Mouse (Mus musculus) Patski (cell line): Measurements from ENCODE around the gene Ins2. TPM values are rescaled to one million over a fixed set of nuclear protein-coding genes. Genes with fewer than 3 reads are reported as not detected.

Source experiments
- ATAC-seq: fragments of 100-300 bp; one replicate; pipeline ENCODE4 v1.8.0; 2021
- CTCF ChIA-PET: fragments of 350-600 bp; sonication (Branson Sonifier 250); formaldehyde crosslinking; loops from one replicate; lab custom pipeline; 2022; ENCODE audit warnings: inconsistent platforms; lab: Charles Lee
- POLR2A ChIA-PET: fragments of 350-600 bp; sonication (Branson Sonifier 250); formaldehyde crosslinking; loops from one replicate; lab custom pipeline; 2022; ENCODE audit warnings: antibody characterized with exemption, inconsistent platforms; lab: Charles Lee
- DNase-seq: peaks from one replicate; pipeline ENCODE4 v3.0.0-alpha.2; 2011; ENCODE audit warnings: low read depth, low spot score
- H3K27me3 ChIP-seq: fragments of 371-371 bp; one replicate; pipeline ENCODE4 v1.5.1; 2021
- CTCF ChIP-seq: fragments of 100-300 bp; IDR thresholded peaks from one replicate; pipeline ENCODE4 v1.5.1; 2021
- in situ Hi-C: fragments of 300-500 bp; cut with MboI; formaldehyde crosslinking; loops from 3 replicates; pipeline ENCODE4 v1.11.1; 2018; ENCODE audit warnings: low pct_unique_long_range_greater_than_20kb, mixed read lengths
- polyA plus RNA-seq: library from polyadenylated mRNA; unstranded; gene quantifications from one replicate; pipeline ENCODE4 v1.2.3, GENCODE M21; 2021

Ins2 gene
- polyA plus RNA-seq, 1 experiment from 2014 or later: not detected

GRCm38 (mm10) chr7:142657821-142658614 lies 85.2 kb downstream of the Ins2 start:
- TF ChIP-seq CTCF: no peak
- peaks cover 52% of the 10 kb centered on the region for H3K27me3 ChIP-seq
- ChIA-PET CTCF (interaction anchor here (0.7 kb wide), 1 partner anchor 812 kb away, joined by 3 read pairs; no protein-coding TSS in a partner anchor), POLR2A (no interaction called here)
- DNase-seq: no peak
- ATAC-seq: no peak
- in situ Hi-C loops: no loop called here

- in situ Hi-C loops: no loop called here
- ChIA-PET CTCF (no interaction called here), POLR2A (no interaction called here)
- peaks cover 48% of the 10 kb centered on the region for H3K27me3 ChIP-seq
- no peak for TF ChIP-seq CTCF
- DNase-seq (no peak), ATAC-seq (no peak)
Observed at GRCm38 (mm10) chr7:142657341-142657791, 85.8 kb downstream of the Ins2 start.

GRCm38 (mm10) chr7:142656055-142656454 lies 87.1 kb downstream of the Ins2 start:
- CTCF ChIA-PET: interaction anchor here (1.0 kb wide), 1 partner anchor 16 kb away, joined by 3 read pairs; no protein-coding TSS in a partner anchor
- TF ChIP-seq CTCF: no peak
- no peak for ATAC-seq
- POLR2A ChIA-PET: no interaction called here
- DNase-seq: no peak
- H3K27me3 ChIP-seq: peaks cover 38% of the 10 kb centered on the region
- in situ Hi-C loops: no loop called here

GRCm38 (mm10) chr7:142655633-142656032 lies 87.5 kb downstream of the Ins2 start:
- CTCF ChIA-PET: interaction anchor here (1.0 kb wide), 1 partner anchor 16 kb away, joined by 3 read pairs; no protein-coding TSS in a partner anchor
- ATAC-seq (no peak), DNase-seq (no peak)
- in situ Hi-C loops: no loop called here
- POLR2A ChIA-PET: no interaction called here
- H3K27me3 ChIP-seq: peaks cover 34% of the 10 kb centered on the region
- TF ChIP-seq CTCF: no peak

DNA sequence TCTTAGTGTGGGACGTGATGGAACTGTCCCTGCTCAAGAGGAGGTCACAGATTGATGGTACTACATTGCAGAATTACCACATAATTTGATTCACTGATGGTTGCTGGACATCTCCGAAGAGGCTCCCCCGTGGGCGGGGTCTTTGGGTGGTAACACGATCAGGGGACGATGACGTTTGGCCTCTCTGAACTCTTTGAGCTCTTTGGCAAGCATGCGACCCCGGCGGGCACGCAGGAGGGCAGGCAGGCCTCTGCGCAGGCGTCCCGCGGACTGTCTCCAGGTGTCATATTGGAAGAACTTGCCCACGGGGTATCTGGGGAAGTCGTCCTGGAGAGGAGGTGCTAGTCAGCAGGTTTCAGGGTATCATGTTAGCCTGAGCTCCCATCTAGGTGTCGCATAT lies 89.5 kb downstream of the Ins2 start:
- H3K27me3 ChIP-seq: peaks cover 27% of the 10 kb centered on the region
- ChIA-PET CTCF (no interaction called here), POLR2A (no interaction called here)
- TF ChIP-seq CTCF: no peak
- DNase-seq (no peak), ATAC-seq (no peak)
- in situ Hi-C loops: no loop called here

DNA sequence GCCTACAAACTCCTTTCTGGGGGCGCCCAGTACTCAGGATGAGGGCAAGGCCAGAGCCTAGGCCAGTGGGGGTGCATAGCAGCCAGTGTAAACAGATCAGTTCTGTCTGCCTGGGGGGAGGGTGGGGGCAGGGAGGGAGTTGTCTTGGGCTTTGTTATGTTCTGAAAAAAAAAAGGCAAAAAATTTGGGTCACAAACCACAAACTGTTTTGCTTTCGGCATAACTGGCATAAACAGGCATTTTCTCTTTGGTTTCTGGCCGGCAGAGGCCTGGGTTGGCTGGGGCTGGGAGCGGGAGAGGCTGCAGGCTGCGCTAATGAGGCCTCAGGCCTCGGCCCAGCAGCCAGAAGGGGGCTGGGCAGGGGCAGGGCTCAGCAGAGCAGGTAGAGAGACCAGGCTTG lies 96.5 kb downstream of the Ins2 start:
- CTCF ChIA-PET: no interaction called here
- POLR2A ChIA-PET: no interaction called here
- peaks cover 3% of the 10 kb centered on the region for H3K27me3 ChIP-seq
- ATAC-seq (no peak), DNase-seq (no peak)
- no peak for TF ChIP-seq CTCF
- in situ Hi-C loops: no loop called here

DNA sequence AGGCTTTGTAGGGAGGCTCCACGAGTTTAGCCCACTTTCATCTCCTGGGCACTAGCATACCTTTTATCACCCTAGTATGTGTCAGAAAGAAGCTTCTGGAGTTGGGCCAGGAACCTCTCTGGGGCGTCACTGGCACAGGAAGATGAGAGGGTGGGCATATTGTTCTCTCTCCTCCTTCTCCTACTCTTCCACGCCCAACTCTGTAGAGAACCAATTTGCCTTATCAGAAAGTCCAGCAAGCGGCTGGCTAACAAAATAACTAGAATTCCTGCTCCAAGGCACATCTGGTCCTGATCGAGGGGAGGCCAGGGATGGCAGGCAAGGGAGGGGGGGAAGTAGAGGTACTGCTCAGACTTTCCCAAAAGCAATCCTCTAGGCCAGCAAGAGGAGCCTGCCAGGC lies 98.1 kb downstream of the Ins2 start:
- POLR2A ChIA-PET: no interaction called here
- ATAC-seq (no peak), DNase-seq (no peak)
- CTCF ChIA-PET: no interaction called here
- TF ChIP-seq CTCF: no peak
- in situ Hi-C loops: no loop called here
- no peaks in the 10 kb centered on the region for H3K27me3 ChIP-seq

GRCm38 (mm10) chr7:142636178-142636577 lies 107.0 kb downstream of the Ins2 start:
- TF ChIP-seq CTCF: no peak
- in situ Hi-C loops: no loop called here
- ChIA-PET CTCF (no interaction called here), POLR2A (no interaction called here)
- DNase-seq: no peak
- ATAC-seq: no peak
- peaks cover 3% of the 10 kb centered on the region for H3K27me3 ChIP-seq

- POLR2A ChIA-PET: no interaction called here
- CTCF ChIA-PET: interaction anchor here (1.2 kb wide), 1 partner anchor 9 kb away, joined by 4 read pairs; no protein-coding TSS in a partner anchor
- in situ Hi-C loops: no loop called here
- ATAC-seq (no peak), DNase-seq (no peak)
- no peak for TF ChIP-seq CTCF
- H3K27me3 ChIP-seq: peaks cover 3% of the 10 kb centered on the region
Observed at GRCm38 (mm10) chr7:142630691-142631090, 112.5 kb downstream of the Ins2 start.

DNA sequence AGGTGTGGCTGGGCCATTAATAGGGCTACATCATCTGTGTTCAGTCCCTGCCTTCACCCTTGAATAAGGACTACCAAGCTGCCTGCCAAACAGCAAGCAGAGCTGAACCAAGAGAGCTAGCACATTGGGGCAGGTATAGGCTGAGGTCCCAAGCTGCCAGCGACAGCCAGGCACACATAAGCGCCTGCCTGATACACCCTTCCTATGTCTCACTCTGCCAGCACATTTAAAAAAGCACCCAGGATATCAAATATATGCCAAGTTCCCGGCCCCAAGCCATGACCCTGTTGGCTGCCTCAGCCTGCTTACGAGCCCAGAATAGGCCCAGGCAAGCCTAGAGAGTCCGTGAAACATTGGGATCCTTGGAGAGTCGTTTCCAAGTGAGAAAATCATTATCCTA lies 113.4 kb downstream of the Ins2 start:
- POLR2A ChIA-PET: no interaction called here
- peaks cover 3% of the 10 kb centered on the region for H3K27me3 ChIP-seq
- no peak for TF ChIP-seq CTCF
- ATAC-seq (no peak), DNase-seq (no peak)
- in situ Hi-C loops: no loop called here
- CTCF ChIA-PET: interaction anchor here (1.2 kb wide), 1 partner anchor 10 kb away, joined by 4 read pairs; no protein-coding TSS in a partner anchor

Other genes with a start within 250 kb of the Ins2 start
- 0.22 TPM for gene Tnnt3, start 244.5 kb downstream of the Ins2 start, polyA plus RNA-seq
- 6.9 TPM for gene Mrpl23, start 210.7 kb downstream of the Ins2 start, polyA plus RNA-seq
- gene Igf2, start 76.6 kb downstream of the Ins2 start, polyA plus RNA-seq: 0.13 TPM
- gene Gm49394, start 73.4 kb downstream of the Ins2 start, polyA plus RNA-seq: not detected
- gene Th, start 187.7 kb upstream of the Ins2 start, polyA plus RNA-seq: not detected
- gene Ascl2, start 225.9 kb upstream of the Ins2 start, polyA plus RNA-seq: 0.08 TPM